Mouse (Mus musculus) CH12.LX (cell line): ENCODE data around the gene Sun3.

Experiments used
- CTCF ChIP-seq, 2 experiments: IDR thresholded peaks in 1 of 2; conservative IDR thresholded peaks in 1 of 2; 2 replicates each; pipeline ENCODE4 v1.5.1; 2011 to 2012; ENCODE audit warnings: low read depth in 2 of 2, low read length in 2 of 2, improper control_type of control experiment in 1 of 2, inconsistent platforms in 1 of 2, mild to moderate bottlenecking in 1 of 2, moderate library complexity in 1 of 2
- E2F4 ChIP-seq: IDR thresholded peaks from 2 replicates; pipeline ENCODE4 v1.6.1; 2011; ENCODE audit warnings: low read depth, low read length, improper control_type of control experiment; ENCODE audit not compliant: insufficient replicate concordance
- ELF1 ChIP-seq: IDR thresholded peaks from 2 replicates; pipeline ENCODE4 v1.6.1; 2014; ENCODE audit warnings: low read depth, mild to moderate bottlenecking, inconsistent platforms, low read length, improper control_type of control experiment
- EP300 ChIP-seq: IDR thresholded peaks from 2 replicates; pipeline ENCODE4 v1.6.1; 2011; ENCODE audit warnings: low read length, improper control_type of control experiment
- IRF4 ChIP-seq: IDR thresholded peaks from 2 replicates; pipeline ENCODE4 v1.6.1; 2014; ENCODE audit warnings: low read depth, mild to moderate bottlenecking, inconsistent platforms, low read length, improper control_type of control experiment
- JUND ChIP-seq: conservative IDR thresholded peaks from 2 replicates; pipeline ENCODE4 v1.6.1; 2011; ENCODE audit warnings: low read depth, low read length, improper control_type of control experiment
- MAX ChIP-seq: IDR thresholded peaks from 2 replicates; pipeline ENCODE4 v1.6.1; 2011; ENCODE audit warnings: low read length, improper control_type of control experiment
- MEF2A ChIP-seq: IDR thresholded peaks from 2 replicates; pipeline ENCODE4 v1.6.1; 2014; ENCODE audit warnings: low read depth, mild to moderate bottlenecking, inconsistent platforms, low read length, improper control_type of control experiment, borderline replicate concordance
- POLR2AphosphoS2 ChIP-seq: IDR thresholded peaks from 2 replicates; pipeline ENCODE4 v1.6.1; 2011; ENCODE audit warnings: low read depth, low read length, improper control_type of control experiment
- TBP ChIP-seq: conservative IDR thresholded peaks from 2 replicates; pipeline ENCODE4 v1.6.1; 2011; ENCODE audit warnings: low read depth, low read length, improper control_type of control experiment
- TCF12 ChIP-seq: IDR thresholded peaks from 2 replicates; pipeline ENCODE4 v1.6.1; 2014; ENCODE audit warnings: low read depth, mild to moderate bottlenecking, inconsistent platforms, low read length, improper control_type of control experiment

- TF ChIP-seq ELF1 (no peak), TBP (no peak), MEF2A (no peak), CTCF (conservative IDR thresholded peaks at IDR 0.05 in 1 of 2, IDR thresholded peaks at IDR 0.05 in 1 of 2; ENCODE audit: low read depth in 2 of 2, low read length in 2 of 2) (no peak), IRF4 (no peak), JUND (no peak), TCF12 (no peak), POLR2AphosphoS2 (no peak), EP300 (no peak), MAX (no peak), E2F4 (no peak)
Measured at GRCm38 (mm10) chr11:8970509-8970908, 78.3 kb downstream of the Sun3 start.
